Mouse (Mus musculus): ENCODE measurements around the gene Tbc1d15.

DNA sequence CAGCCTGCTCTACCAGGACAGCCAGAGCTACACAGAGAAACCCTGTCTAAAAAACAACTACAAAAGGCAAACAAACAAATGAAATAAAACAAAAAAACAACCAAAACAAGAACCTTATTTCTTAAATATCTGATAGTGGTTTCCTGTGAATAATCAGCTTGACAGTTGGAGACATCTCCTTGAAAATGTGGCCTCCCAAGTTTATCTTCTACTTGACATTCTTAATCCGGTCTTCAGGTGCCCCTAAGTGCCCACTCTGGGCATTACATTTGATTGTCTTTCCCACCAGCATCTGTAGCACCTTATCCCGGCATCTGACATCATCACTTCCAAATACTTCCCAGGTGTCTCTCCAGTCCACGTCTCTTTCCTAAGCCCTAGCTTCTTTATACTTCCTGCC lies 2.3 kb upstream of the Tbc1d15 start:
- TF ChIP-seq CTCF (IDR thresholded peaks at IDR 0.05; ENCODE audit: control insufficient read depth, insufficient read depth, insufficient read length) (no peak), CEBPB (IDR thresholded peaks at IDR 0.05; ENCODE audit: low read depth) (no peak)

Data from C2C12 (cell line).